Mouse (Mus musculus) embryonic facial prominence, embryonic 10.5 days (tissue): ENCODE results near the gene Lrch3. TPM values are rescaled to one million over a fixed set of nuclear protein-coding genes. Genes with fewer than 3 reads are reported as not detected.
"Not testable (repeated sequence)": the region's sequence is repeated elsewhere in the genome, so short reads cannot be mapped to it uniquely, and the experiment has no call there.

Source experiments
- DNase-seq: peaks from one replicate; pipeline ENCODE4 v3.0.0-alpha.2; 2017; ENCODE audit warnings: low spot score
- H3K27ac ChIP-seq: fragments of 300-500 bp; sonication (generic); replicated peaks from 2 replicates; pipeline ENCODE4 v1.5.1; 2016; ENCODE audit warnings: mild to moderate bottlenecking
- H3K27me3 ChIP-seq: fragments of 300-500 bp; sonication (generic); replicated peaks from 2 replicates; pipeline ENCODE4 v1.6.1; 2016; ENCODE audit warnings: low read depth, mild to moderate bottlenecking; ENCODE audit not compliant: poor library complexity, severe bottlenecking
- H3K36me3 ChIP-seq: fragments of 300-500 bp; sonication (generic); replicated peaks from 2 replicates; pipeline ENCODE4 v1.6.1; 2016; ENCODE audit warnings: mild to moderate bottlenecking, moderate library complexity
- H3K4me1 ChIP-seq: fragments of 300-500 bp; sonication (generic); 2 replicates; pipeline ENCODE4 v1.6.1; 2016
- H3K4me3 ChIP-seq: fragments of 300-500 bp; sonication (generic); 2 replicates; pipeline ENCODE4 v1.5.1; 2016; ENCODE audit warnings: mild to moderate bottlenecking, moderate library complexity
- H3K9me3 ChIP-seq: fragments of 300-500 bp; sonication (generic); 2 replicates; pipeline ENCODE4 v1.6.1; 2016; ENCODE audit warnings: mild to moderate bottlenecking
- WGBS: fragments of 180-500 bp; shearing (Covaris S2); methylation state at CpG from one replicate; pipeline ENCODE4 v1.1.7; 2016; 5-methylcytosine and 5-hydroxymethylcytosine counted together
- polyA plus RNA-seq: library from polyadenylated mRNA; unstranded; fragments of >200 nt; fragmentation: Nextera tagmentation; extraction: Ambion mirVana; gene quantifications from 2 replicates; pipeline ENCODE4 v1.2.1, GENCODE M21; 2016

The Lrch3 gene
- polyA plus RNA-seq: 31.4 and 32.3 TPM in 2 replicates

DNA sequence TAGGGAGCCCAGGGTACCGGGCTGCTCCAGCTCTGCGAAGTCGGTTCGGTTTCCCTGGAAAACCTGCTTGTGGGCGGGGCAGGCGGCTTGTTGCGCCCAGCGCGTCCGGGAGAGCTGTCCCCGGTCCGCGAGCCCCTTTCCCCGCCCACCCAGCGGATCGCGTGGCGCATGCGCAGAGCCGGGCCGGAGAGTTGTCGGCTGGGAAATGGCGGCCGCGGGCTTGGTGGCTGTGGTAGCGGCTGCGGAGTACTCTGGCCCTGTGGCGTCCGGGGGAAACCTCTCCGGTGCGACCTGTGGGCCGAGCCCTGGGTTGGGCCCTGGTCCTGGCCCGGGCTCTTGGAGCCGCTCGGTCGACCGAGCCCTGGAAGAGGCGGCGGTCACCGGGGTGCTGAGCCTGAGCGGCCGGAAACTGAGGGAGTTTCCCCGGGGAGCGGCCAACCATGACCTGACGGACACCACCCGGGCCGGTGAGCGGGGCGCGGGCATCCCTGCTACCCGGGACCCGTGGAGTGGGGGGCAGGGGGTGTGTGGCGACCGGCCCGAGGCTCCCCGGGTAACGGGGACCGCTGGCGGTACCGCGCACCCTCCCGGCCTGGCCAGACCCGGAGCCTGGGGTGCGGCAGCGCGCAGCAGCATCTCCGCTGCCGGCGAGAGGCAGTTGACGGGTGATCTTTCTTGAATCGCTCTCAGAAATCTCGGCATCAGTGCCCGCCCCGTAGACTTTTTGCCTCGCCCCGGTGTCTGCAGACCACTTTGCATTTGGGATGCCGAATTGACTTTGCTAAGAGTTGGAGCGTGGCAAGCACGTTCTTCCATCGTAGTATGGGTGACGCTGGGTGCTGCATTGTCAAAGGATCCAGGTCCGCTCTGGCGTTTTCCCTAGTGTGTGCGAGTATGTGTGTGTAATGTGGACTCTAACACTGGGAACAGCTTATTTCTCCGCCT, at the start of gene Lrch3:
TSS of gene Lrch3 (plus strand) at position 164 of the 945 bp plus-strand sequence.
- under 1% methylated on average over 85 of the region's 85 CpGs for whole genome bisulfite sequencing

GRCm38 (mm10) chr16:32865401-32865800, 48.5 kb upstream of the Lrch3 start:
- WGBS: 93% methylated on average over 4 of the region's 4 CpGs
- DNase-seq: no peak
- Histone ChIP-seq H3K36me3 (peaks cover 7% of the 10 kb centered on the region), H3K4me3 (no peak overlapping the region), H3K27ac (no peak overlapping the region), H3K4me1 (peaks cover 17% of the 10 kb centered on the region), H3K9me3 (no peaks in the 10 kb centered on the region), H3K27me3 (no peaks in the 10 kb centered on the region)

More for the DNA sequence above, at the start of gene Lrch3:
- Histone ChIP-seq H3K4me3 (peak within 1 kb of the TSS; percentile 99), H3K27ac (peak within 1 kb of the TSS; percentile 98), H3K4me1 (peaks cover 9% of the 10 kb centered on the region), H3K9me3 (no peaks in the 10 kb centered on the region), H3K27me3 (no peaks in the 10 kb centered on the region), H3K36me3 (peaks cover 5% of the 10 kb centered on the region; the same call in 1 of the 2 replicates)
- peak; percentile 98 for DNase-seq

GRCm38 (mm10) chr16:32866713-32867112, 47.2 kb upstream of the Lrch3 start:
- WGBS: 89% methylated on average over 5 of the region's 5 CpGs
- no peaks in the 10 kb centered on the region for H3K9me3 ChIP-seq
- no peak for DNase-seq

GRCm38 (mm10) chr16:32867919-32868552, 45.9 kb upstream of the Lrch3 start:
- no peaks in the 10 kb centered on the region for H3K27me3 ChIP-seq
- WGBS: under 1% methylated on average over 35 of the region's 35 CpGs
- DNase-seq: peak; percentile 90
- H3K4me3 ChIP-seq: peak overlapping the region; percentile 84
- H3K4me1 ChIP-seq: peaks cover 17% of the 10 kb centered on the region
- H3K36me3 ChIP-seq: no peaks in the 10 kb centered on the region
- no peaks in the 10 kb centered on the region for H3K9me3 ChIP-seq
- peak overlapping the region; percentile 83 for H3K27ac ChIP-seq

More at GRCm38 (mm10) chr16:32866713-32867112, 47.2 kb upstream of the Lrch3 start:
- H3K27ac ChIP-seq: no peak overlapping the region
- H3K4me1 ChIP-seq: peaks cover 17% of the 10 kb centered on the region
- H3K27me3 ChIP-seq: no peaks in the 10 kb centered on the region
- no peaks in the 10 kb centered on the region for H3K36me3 ChIP-seq
- H3K4me3 ChIP-seq: peak overlapping the region; percentile 84; the same call in 1 of the 2 replicates

DNA sequence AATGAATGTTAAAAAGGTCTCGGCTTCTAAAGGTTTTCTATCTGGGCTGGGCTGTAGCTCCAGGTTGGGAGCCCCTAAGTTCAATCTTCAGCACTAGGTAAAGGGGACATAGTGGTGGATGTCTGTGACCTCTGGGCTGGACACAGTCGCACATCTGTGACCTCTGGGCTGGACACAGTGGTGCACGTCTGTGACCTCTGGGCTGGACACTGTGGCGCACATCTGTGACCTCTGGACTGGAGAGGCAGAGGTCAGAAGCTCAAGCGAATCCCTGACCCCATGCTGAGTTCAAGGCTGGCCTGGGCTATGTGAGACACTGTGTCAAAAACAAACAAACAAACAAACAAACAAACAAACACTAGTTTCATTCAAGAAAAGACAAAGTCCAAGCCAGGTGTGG, 43.7 kb upstream of the Lrch3 start:
- DNase-seq: no peak
- no peaks in the 10 kb centered on the region for H3K36me3 ChIP-seq
- H3K27me3 ChIP-seq: no peaks in the 10 kb centered on the region
- H3K9me3 ChIP-seq: no peaks in the 10 kb centered on the region
- H3K4me3 ChIP-seq: no peak overlapping the region
- H3K4me1 ChIP-seq: peaks cover 17% of the 10 kb centered on the region
- 65% methylated on average over 5 of the region's 5 CpGs for WGBS
- H3K27ac ChIP-seq: no peak overlapping the region

DNA sequence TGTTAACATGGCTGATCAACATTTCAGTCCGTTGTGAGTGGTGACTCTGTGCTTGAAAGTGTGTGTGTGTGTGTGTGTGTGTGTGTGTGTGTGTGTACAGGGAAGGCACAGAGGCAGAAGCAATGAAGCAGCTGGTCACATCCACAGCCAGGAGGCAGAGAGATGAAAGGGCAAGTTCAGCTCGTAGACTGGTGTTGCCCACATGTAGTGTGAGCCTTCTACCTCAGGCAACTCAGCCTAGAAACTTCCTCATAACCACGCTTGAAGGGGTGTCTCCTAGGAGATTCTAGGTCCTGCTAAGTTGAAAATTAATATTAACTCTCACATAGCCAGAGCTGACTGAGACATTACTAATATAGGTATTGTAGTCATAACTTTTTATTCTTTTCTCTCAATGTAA, 40.5 kb upstream of the Lrch3 start:
- Histone ChIP-seq H3K4me3 (no peak overlapping the region), H3K36me3 (no peaks in the 10 kb centered on the region), H3K27ac (no peak overlapping the region), H3K27me3 (no peaks in the 10 kb centered on the region), H3K4me1 (peaks cover 5% of the 10 kb centered on the region), H3K9me3 (no peaks in the 10 kb centered on the region)
- DNase-seq: no peak
- WGBS: 68% methylated on average over 3 of the region's 3 CpGs

DNA sequence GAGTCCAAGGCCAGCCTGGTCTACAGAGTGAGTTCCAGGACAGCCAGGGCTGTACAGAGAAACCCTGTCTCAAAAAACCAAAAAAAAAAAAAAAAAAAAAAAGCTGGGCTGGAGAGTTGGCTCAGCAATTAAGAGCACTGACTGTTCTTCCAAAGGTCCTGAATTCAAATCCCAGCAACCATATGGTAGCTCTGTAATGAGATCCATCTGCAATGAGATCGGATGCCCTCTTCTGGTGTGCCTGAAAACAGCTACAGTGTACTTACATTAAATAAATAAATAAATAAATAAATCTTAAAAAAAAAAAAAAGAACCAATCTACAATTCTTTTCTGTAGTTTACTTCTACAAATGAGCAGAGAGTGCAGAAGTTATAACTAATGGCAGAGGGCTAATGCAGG, 38.6 kb upstream of the Lrch3 start:
- not testable (repeated sequence) for H3K9me3 ChIP-seq, DNase-seq

DNA sequence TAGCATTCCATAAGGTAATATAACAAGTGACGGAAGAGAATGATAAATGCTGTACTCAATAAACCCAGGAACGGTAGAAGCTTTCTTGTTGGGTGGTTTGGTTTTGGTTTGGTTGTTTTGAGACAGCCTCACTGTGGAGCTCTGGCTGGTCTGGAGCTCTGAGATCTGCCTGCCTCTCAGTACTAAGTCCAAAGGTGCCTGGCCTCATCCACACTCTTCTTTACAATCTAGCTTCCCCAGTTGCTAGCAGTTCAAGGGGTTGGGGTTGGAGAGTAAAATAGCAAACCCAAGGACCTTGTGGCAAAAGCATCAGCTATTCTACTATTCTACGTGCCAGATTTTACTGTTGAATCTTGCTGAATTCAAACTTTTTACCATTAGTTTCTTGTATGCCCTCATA, 38.1 kb upstream of the Lrch3 start:
- Histone ChIP-seq H3K9me3 (no peaks in the 10 kb centered on the region), H3K36me3 (peaks cover 4% of the 10 kb centered on the region), H3K27ac (no peak overlapping the region), H3K4me1 (peaks cover 12% of the 10 kb centered on the region), H3K4me3 (no peak overlapping the region), H3K27me3 (no peaks in the 10 kb centered on the region)
- no peak for DNase-seq
- WGBS: 90% methylated on average over 3 of the region's 3 CpGs

More for the DNA sequence above, 38.6 kb upstream of the Lrch3 start:
- H3K4me3 ChIP-seq, H3K36me3 ChIP-seq, H3K27me3 ChIP-seq, H3K27ac ChIP-seq: not testable (repeated sequence)
- WGBS: 57% methylated on average over 1 of the region's 1 CpGs
- peaks cover 12% of the 10 kb centered on the region for H3K4me1 ChIP-seq

DNA sequence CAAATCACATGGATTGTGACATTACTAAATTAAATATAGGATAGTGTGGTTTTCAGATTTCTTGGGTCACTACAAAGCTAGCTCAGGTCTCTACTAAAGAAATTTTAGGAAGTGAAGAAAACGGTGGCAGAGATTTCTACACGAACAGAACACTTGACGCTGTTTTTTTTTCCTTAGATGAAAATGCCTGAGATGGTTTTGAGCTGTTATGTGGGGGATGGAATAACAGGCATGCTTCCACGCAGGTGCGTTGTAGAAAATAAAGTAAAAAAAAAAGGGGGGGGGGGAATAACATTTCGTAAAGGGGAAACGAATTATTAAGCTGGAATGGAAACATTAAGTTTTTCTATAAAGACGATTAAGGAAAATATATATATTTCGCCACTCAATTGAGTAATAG, 37.1 kb upstream of the Lrch3 start:
- Histone ChIP-seq H3K27me3 (no peaks in the 10 kb centered on the region), H3K9me3 (no peaks in the 10 kb centered on the region), H3K4me3 (peak overlapping the region; percentile 94), H3K27ac (no peak overlapping the region), H3K4me1 (peaks cover 14% of the 10 kb centered on the region), H3K36me3 (peaks cover 4% of the 10 kb centered on the region)
- WGBS: 35% methylated on average over 9 of the region's 9 CpGs
- DNase-seq: no peak

- Histone ChIP-seq H3K27me3 (no peaks in the 10 kb centered on the region), H3K4me1 (peaks cover 14% of the 10 kb centered on the region), H3K9me3 (no peaks in the 10 kb centered on the region), H3K4me3 (peak within 1 kb of the TSS; percentile 94), H3K36me3 (peaks cover 4% of the 10 kb centered on the region), H3K27ac (peak within 1 kb of the TSS; percentile 93)
- under 1% methylated on average over 83 of the region's 83 CpGs for WGBS
- peak; percentile 97 for DNase-seq
Measured at GRCm38 (mm10) chr16:32877343-32878156, 36.4 kb upstream of the Lrch3 start, which contains the start of the genes Fyttd1 and Rubcn. Gene Fyttd1, plus strand, starts transcription at chr16:32877500. Gene Rubcn, minus strand, starts transcription at chr16:32877766.

DNA sequence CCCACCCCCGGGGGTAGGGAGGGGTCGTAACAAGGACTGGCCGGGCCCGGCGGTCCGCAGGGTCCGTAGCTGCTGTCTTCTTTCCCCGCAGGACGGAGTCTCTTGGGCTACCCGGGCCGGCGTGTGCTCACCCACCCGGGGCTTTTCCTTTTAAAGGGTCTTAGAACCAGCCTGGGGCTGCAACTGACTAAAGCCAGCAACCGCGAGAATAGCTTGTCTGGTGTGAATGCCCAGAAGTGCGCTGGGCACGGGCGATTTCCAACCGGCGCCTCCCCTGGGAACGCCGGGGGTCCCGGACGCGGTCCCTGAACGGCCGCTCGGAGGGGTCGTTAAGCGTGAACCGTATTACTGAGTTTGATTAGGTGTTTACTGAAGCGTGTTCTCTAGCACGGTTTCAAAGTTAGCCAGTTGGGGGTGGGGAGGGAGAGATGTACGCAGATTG, 35.7 kb upstream of the Lrch3 start:
- Histone ChIP-seq H3K27me3 (no peaks in the 10 kb centered on the region), H3K9me3 (no peaks in the 10 kb centered on the region), H3K4me3 (peak overlapping the region; percentile 94), H3K36me3 (peaks cover 4% of the 10 kb centered on the region), H3K27ac (peak overlapping the region; percentile 93), H3K4me1 (peaks cover 14% of the 10 kb centered on the region)
- no peak for DNase-seq
- 0% methylated on average over 34 of the region's 34 CpGs for WGBS
